28 mouse cellular contexts compared by ENCODE assay signal in genomic region chr9:87162559-87162958, GRCm38 (mm10). TPM values are rescaled to one million over a fixed set of nuclear protein-coding genes. Genes with fewer than 3 reads are reported as not detected.
"Had no signal": no experiment of that assay in that cellular context is flagged by ENCODE, and none has a peak within 500 bp of the region (broad histone marks: within the 10 kb centered on the region; RNA-seq: fewer than 3 reads in every experiment).

No protein-coding gene starts in this region.

- ATAC-seq: forebrain, embryonic 13.5 days; forebrain, embryonic 14.5 days; forebrain, embryonic 15.5 days; forebrain, embryonic 16.5 days; forebrain, postnatal 0 days had no signal

- H3K9ac ChIP-seq: embryonic facial prominence, embryonic 12.5 days; embryonic facial prominence, embryonic 13.5 days; embryonic facial prominence, embryonic 15.5 days; forebrain, embryonic 12.5 days; forebrain, embryonic 13.5 days; forebrain, embryonic 15.5 days; forebrain, postnatal 0 days had no signal

- DNase-seq: cerebellum, adult 8-10 months; cerebellum, adult 9-10 months; cerebellum, adult 9-11 months; cerebellum, postnatal 10 days; cerebellum, postnatal 14 days; cerebellum, postnatal 25 days; cerebellum, postnatal 36 days; embryo, embryonic 11 days; forebrain, postnatal 0 days; gastrocnemius, adult 2 months; gastrocnemius, postnatal 10 days; gastrocnemius, postnatal 14 days; gastrocnemius, postnatal 25 days; gastrocnemius, postnatal 36 days; heart, adult 2 months had no signal

- H3K27ac ChIP-seq: embryonic facial prominence, embryonic 10.5 days; embryonic facial prominence, embryonic 12.5 days; embryonic facial prominence, embryonic 13.5 days; embryonic facial prominence, embryonic 15.5 days; forebrain, embryonic 10.5 days; forebrain, embryonic 12.5 days; forebrain, embryonic 13.5 days; forebrain, embryonic 15.5 days; gastrocnemius, adult 2 months; heart, adult 2 months had no signal

- H3K36me3 ChIP-seq: embryonic facial prominence, embryonic 10.5 days; embryonic facial prominence, embryonic 12.5 days; embryonic facial prominence, embryonic 13.5 days; embryonic facial prominence, embryonic 15.5 days; forebrain, embryonic 10.5 days; forebrain, embryonic 12.5 days; forebrain, embryonic 15.5 days had no signal

- H3K4me3 ChIP-seq: embryonic facial prominence, embryonic 10.5 days; embryonic facial prominence, embryonic 12.5 days; embryonic facial prominence, embryonic 13.5 days; embryonic facial prominence, embryonic 15.5 days; erythroblast, embryonic 14.5 days; forebrain, embryonic 10.5 days; forebrain, embryonic 12.5 days; forebrain, embryonic 13.5 days; forebrain, embryonic 15.5 days; gastrocnemius, adult 2 months; heart, adult 2 months had no signal

- H3K4me1 ChIP-seq: embryonic facial prominence, embryonic 13.5 days; embryonic facial prominence, embryonic 15.5 days; forebrain, embryonic 12.5 days; forebrain, embryonic 13.5 days; forebrain, embryonic 15.5 days had no signal

- H3K9me3 ChIP-seq: embryonic facial prominence, embryonic 10.5 days; embryonic facial prominence, embryonic 12.5 days; embryonic facial prominence, embryonic 13.5 days; embryonic facial prominence, embryonic 15.5 days; forebrain, embryonic 10.5 days; forebrain, embryonic 12.5 days; forebrain, embryonic 13.5 days; forebrain, embryonic 15.5 days had no signal

- H3K4me2 ChIP-seq: embryonic facial prominence, embryonic 12.5 days; embryonic facial prominence, embryonic 13.5 days; embryonic facial prominence, embryonic 15.5 days; forebrain, embryonic 12.5 days; forebrain, embryonic 13.5 days; forebrain, embryonic 15.5 days had no signal

- H3K27me3 ChIP-seq: embryonic facial prominence, embryonic 12.5 days; embryonic facial prominence, embryonic 13.5 days; embryonic facial prominence, embryonic 15.5 days; forebrain, embryonic 12.5 days; forebrain, embryonic 13.5 days; forebrain, embryonic 15.5 days had no signal

RNA-seq across cellular contexts. Expression of gene Mrap2, which starts 18.5 kb away (rescaled TPM):
- polyA plus RNA-seq: embryonic facial prominence, embryonic 10.5 days; embryonic facial prominence, embryonic 11.5 days; erythroblast, embryonic 14.5 days; forebrain, embryonic 10.5 days; forebrain, embryonic 11.5 days had no signal
